12 mouse cellular contexts compared by ENCODE assay signal in genomic region chr15:89363051-89363450, GRCm38 (mm10). TPM values are rescaled to one million over a fixed set of nuclear protein-coding genes. Genes with fewer than 3 reads are reported as not detected.
"Had no signal": no experiment of that assay in that cellular context is flagged by ENCODE, and none has a peak within 500 bp of the region (broad histone marks: within the 10 kb centered on the region; RNA-seq: fewer than 3 reads in every experiment).

No protein-coding gene starts in this region.

- H3K4me3 ChIP-seq: limb, embryonic 13.5 days; liver, embryonic 15.5 days; megakaryocyte, embryonic 14.5 days had no signal

- H3K27ac ChIP-seq: limb, embryonic 13.5 days; liver, embryonic 15.5 days; macrophage had no signal

- ATAC-seq: intestine, postnatal 0 days; midbrain, embryonic 16.5 days had no signal

- H3K9ac ChIP-seq: limb, embryonic 13.5 days; liver, embryonic 15.5 days had no signal

- H3K4me2 ChIP-seq: limb, embryonic 13.5 days; liver, embryonic 15.5 days; midbrain, embryonic 11.5 days had no signal

- DNase-seq: kidney, adult 8-10 months; kidney, postnatal 25 days; left cerebral cortex, postnatal 4 days; right cerebral cortex, postnatal 14 days; thymus, postnatal 36 days had no signal

- H3K27me3 ChIP-seq: limb, embryonic 13.5 days; liver, embryonic 15.5 days; megakaryocyte, embryonic 14.5 days had no signal

- H3K9me3 ChIP-seq: limb, embryonic 13.5 days; liver, embryonic 15.5 days; megakaryocyte, embryonic 14.5 days had no signal

RNA-seq across cellular contexts. Expression of gene Odf3b, which starts 16.0 kb away (rescaled TPM):
- polyA plus RNA-seq: macrophage had no signal
